Mouse (Mus musculus) macrophage (primary cell): ENCODE measurements around the gene Slc17a7. TPM values are rescaled to one million over a fixed set of nuclear protein-coding genes. Genes with fewer than 3 reads are reported as not detected.

Source experiments
- H3K27ac ChIP-seq: fragments of 350-480 bp; formaldehyde crosslinking; 2 replicates; pipeline ENCODE4 v1.9.0; 2021
- H3K36me3 ChIP-seq: fragments of 350-480 bp; formaldehyde crosslinking; 2 replicates; pipeline ENCODE4 v1.9.0; 2021; ENCODE audit errors: inconsistent target
- H3K4me3 ChIP-seq: fragments of 350-480 bp; formaldehyde crosslinking; 2 replicates; pipeline ENCODE4 v1.9.0; 2021; ENCODE audit errors: inconsistent target
- H3K79me2 ChIP-seq: fragments of 350-480 bp; formaldehyde crosslinking; 2 replicates; pipeline ENCODE4 v1.9.0; 2021; ENCODE audit errors: inconsistent target
- WGBS: methylation state at CpG from one replicate; pipeline ENCODE4 v1.1.7; 2026; ENCODE audit warnings: inconsistent platforms; ENCODE audit not compliant: missing documents; 5-methylcytosine and 5-hydroxymethylcytosine counted together
- polyA plus RNA-seq: library from polyadenylated mRNA; stranded (reverse); fragments of 250-400 nt; gene quantifications from 3 replicates; pipeline ENCODE4 v1.2.4, GENCODE M21; 2018; ENCODE audit warnings: inconsistent platforms

Gene Slc17a7
- polyA plus RNA-seq, 1 experiment from 2014 or later: not detected

GRCm38 (mm10) chr7:45198961-45199360 lies 35.2 kb downstream of the Slc17a7 start:
- WGBS: 91% methylated on average over 11 of the region's 11 CpGs
- Histone ChIP-seq H3K79me2 (no peaks in the 10 kb centered on the region), H3K4me3 (no peak overlapping the region), H3K27ac (no peak overlapping the region), H3K36me3 (no peaks in the 10 kb centered on the region)

GRCm38 (mm10) chr7:45202654-45203053 lies 38.9 kb downstream of the Slc17a7 start:
- H3K79me2 ChIP-seq: no peaks in the 10 kb centered on the region
- no peaks in the 10 kb centered on the region for H3K36me3 ChIP-seq
- 82% methylated on average over 8 of the region's 10 CpGs for WGBS
- H3K27ac ChIP-seq: no peak overlapping the region
- no peak overlapping the region for H3K4me3 ChIP-seq

DNA sequence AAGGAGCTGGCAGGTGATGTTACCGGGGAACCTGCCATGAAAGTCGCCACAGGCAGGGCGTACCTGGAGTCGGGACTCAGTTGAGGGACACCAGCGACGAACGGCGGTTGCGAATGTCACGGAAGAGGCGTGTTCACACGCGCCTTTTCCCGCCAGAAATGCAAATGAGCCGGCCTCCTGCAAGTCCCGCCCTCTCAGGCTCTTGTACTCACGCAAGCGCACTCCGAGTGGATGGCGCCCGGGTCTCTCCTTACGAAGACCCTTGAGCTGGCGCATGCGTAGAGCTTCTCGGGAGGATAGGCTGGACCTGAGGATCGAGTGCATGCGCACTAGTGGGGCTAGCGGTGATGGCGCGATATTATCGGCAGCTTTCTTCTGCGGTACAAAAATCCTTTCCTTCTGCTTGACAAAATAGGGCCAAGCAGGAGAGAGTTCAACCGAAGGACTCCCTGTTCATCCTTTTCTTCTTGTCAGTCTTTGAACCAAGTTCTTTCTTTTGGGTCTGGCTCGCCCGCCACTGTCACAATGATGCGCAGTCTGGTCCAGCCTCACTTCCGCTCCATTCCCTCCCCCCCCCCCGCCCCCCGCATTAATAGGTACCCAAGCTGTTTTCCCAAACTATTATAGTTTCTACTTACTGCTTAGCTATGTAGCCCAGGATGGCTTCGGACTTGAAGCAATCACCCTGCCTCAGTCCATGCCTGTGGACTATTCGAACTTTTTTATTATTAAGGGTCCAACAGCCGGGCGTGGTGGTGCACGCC lies 40.8 kb downstream of the Slc17a7 start, which contains the start of gene Ccdc155:
TSS of gene Ccdc155 (minus strand) at position 513 of the 764 bp plus-strand sequence.
- no peak within 1 kb of the TSS for H3K27ac ChIP-seq
- H3K4me3 ChIP-seq: peak within 1 kb of the TSS; percentile 29
- H3K36me3 ChIP-seq: no peaks in the 10 kb centered on the region
- 5% methylated on average over 41 of the region's 44 CpGs for WGBS
- no peaks in the 10 kb centered on the region for H3K79me2 ChIP-seq

DNA sequence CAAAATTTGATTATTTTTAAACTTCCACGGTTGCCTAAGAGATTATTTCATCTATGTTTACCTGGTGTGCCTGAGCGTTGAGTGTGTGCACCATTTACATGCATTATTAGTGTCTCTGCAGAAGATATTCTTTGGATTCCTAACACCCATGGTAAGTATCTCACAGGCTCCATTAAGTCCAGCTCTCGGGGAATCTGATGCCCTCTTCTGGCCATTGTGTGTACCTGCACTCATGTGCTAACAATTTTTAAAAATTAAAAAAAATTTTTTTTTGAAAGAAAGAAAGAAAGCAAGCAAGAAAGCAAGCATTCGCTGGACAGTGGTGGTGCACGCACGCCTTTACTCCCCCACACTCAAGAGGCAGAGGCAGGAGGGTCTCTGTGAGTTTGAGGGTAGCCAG lies 44.5 kb downstream of the Slc17a7 start:
- 89% methylated on average over 6 of the region's 6 CpGs for WGBS
- H3K27ac ChIP-seq: no peak overlapping the region

GRCm38 (mm10) chr7:45211070-45211469 lies 47.3 kb downstream of the Slc17a7 start:
- 18% methylated on average over 10 of the region's 10 CpGs for WGBS
- Histone ChIP-seq H3K4me3 (no peak overlapping the region), H3K27ac (no peak overlapping the region), H3K79me2 (no peaks in the 10 kb centered on the region), H3K36me3 (no peaks in the 10 kb centered on the region)

More for the DNA sequence above, 44.5 kb downstream of the Slc17a7 start:
- no peaks in the 10 kb centered on the region for H3K36me3 ChIP-seq
- H3K79me2 ChIP-seq: no peaks in the 10 kb centered on the region
- H3K4me3 ChIP-seq: no peak overlapping the region

- H3K27ac ChIP-seq: no peak within 1 kb of the TSS
- H3K4me3 ChIP-seq: no peak within 1 kb of the TSS
- WGBS: 2% methylated on average over 17 of the region's 17 CpGs
- no peaks in the 10 kb centered on the region for H3K79me2 ChIP-seq
- H3K36me3 ChIP-seq: no peaks in the 10 kb centered on the region
Observed at GRCm38 (mm10) chr7:45211851-45212251, 48.1 kb downstream of the Slc17a7 start, which contains the start of gene Dkkl1. Gene Dkkl1, minus strand, starts transcription at chr7:45212147.

DNA sequence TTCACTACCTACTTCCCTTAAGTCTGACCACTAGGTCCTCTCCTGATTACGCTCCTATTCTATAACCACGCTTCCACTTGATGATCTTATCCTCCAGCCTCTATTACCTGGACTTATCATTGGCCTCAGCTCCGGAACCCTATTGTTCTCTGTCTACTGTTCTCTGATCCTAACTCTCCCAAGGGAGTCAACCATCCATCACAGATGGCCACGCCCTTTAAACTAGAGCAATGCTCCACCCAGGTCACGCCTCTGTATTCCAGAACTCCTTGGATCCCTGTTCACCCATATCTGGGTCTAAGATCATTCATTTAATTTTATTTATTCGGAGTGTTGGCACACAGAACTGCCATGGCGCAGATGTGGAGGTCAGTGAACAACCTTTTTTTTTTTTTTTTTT lies 48.6 kb downstream of the Slc17a7 start:
- Histone ChIP-seq H3K4me3 (no peak overlapping the region), H3K79me2 (no peaks in the 10 kb centered on the region), H3K36me3 (no peaks in the 10 kb centered on the region), H3K27ac (no peak overlapping the region)
- WGBS: 88% methylated on average over 7 of the region's 7 CpGs

DNA sequence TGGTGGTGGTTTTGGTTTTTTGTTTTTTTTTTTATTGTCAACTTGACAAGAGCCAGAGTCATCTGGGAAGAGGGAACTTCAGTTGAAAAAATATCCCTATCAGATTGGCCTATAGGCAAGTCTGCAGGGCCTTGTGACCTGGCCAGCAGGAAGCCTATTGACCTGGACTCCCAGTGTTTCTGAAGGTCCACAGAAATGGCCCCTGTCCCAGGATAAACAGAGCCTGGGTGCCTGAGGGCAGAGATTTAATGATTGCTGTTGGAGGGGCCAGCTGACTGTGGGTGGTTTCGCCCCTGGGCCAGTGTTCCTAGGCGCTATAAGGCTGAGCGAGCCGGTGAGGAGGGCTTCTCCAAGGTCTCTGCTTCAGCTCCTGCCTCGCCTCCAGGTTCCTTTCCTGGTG lies 50.0 kb downstream of the Slc17a7 start:
- WGBS: 92% methylated on average over 5 of the region's 5 CpGs
- Histone ChIP-seq H3K27ac (no peak overlapping the region), H3K4me3 (no peak overlapping the region), H3K79me2 (no peaks in the 10 kb centered on the region), H3K36me3 (no peaks in the 10 kb centered on the region)

GRCm38 (mm10) chr7:45215673-45216441 lies 52.1 kb downstream of the Slc17a7 start, which contains the start of gene Tead2:
Gene Tead2, plus strand, starts transcription at chr7:45215753.
- Histone ChIP-seq H3K79me2 (no peaks in the 10 kb centered on the region), H3K36me3 (no peaks in the 10 kb centered on the region), H3K4me3 (no peak within 1 kb of the TSS), H3K27ac (no peak within 1 kb of the TSS)
- 6% methylated on average over 37 of the region's 55 CpGs for WGBS

GRCm38 (mm10) chr7:45216442-45217183 lies 52.9 kb downstream of the Slc17a7 start:
- 14% methylated on average over 13 of the region's 13 CpGs for WGBS
- H3K27ac ChIP-seq: no peak overlapping the region
- no peaks in the 10 kb centered on the region for H3K36me3 ChIP-seq
- no peak overlapping the region for H3K4me3 ChIP-seq
- no peaks in the 10 kb centered on the region for H3K79me2 ChIP-seq

GRCm38 (mm10) chr7:45221680-45222079 lies 57.9 kb downstream of the Slc17a7 start:
- Histone ChIP-seq H3K79me2 (no peaks in the 10 kb centered on the region), H3K36me3 (no peaks in the 10 kb centered on the region), H3K4me3 (no peak overlapping the region), H3K27ac (no peak overlapping the region)
- 65% methylated on average over 2 of the region's 2 CpGs for WGBS

DNA sequence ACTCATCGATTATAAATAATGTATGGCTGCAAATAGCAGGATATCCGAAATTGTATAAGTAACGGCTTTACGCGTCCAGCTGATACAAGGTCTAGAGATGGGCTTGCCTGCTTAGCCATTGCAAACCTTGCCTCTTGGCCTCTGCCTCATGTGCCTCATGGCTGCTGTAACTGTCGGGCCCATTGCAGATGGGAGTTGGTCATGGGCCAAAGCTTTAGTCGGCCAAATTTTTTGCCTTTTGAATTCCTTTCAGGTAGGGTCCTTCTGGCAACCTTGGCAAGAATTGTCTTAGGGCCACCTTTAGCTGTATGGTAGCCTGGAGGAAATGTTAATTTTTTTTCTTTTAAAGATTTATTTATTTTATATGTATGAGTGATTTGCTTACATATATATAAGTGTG lies 61.1 kb downstream of the Slc17a7 start:
- H3K79me2 ChIP-seq: no peaks in the 10 kb centered on the region
- no peaks in the 10 kb centered on the region for H3K36me3 ChIP-seq
- H3K4me3 ChIP-seq: no peak overlapping the region
- no peak overlapping the region for H3K27ac ChIP-seq
- 88% methylated on average over 7 of the region's 7 CpGs for WGBS
